Mouse (Mus musculus) midbrain, embryonic 13.5 days (tissue): ENCODE results near the gene Col25a1. TPM values are rescaled to one million over a fixed set of nuclear protein-coding genes. Genes with fewer than 3 reads are reported as not detected.

Experiments used
- ATAC-seq: fragments of 200-750 bp; cut with Nextera tagmentation; 2 replicates; pipeline ENCODE4 v1.8.0; 2017; ENCODE audit warnings: mild to moderate bottlenecking, moderate TSS enrichment, moderate library complexity
- H3K27ac ChIP-seq: fragments of 300-500 bp; sonication (generic); 2 replicates; pipeline ENCODE4 v1.5.1; 2015; ENCODE audit warnings: inconsistent platforms, mild to moderate bottlenecking, moderate library complexity
- H3K27me3 ChIP-seq: fragments of 300-500 bp; sonication (generic); 2 replicates; pipeline ENCODE4 v1.6.1; 2015; ENCODE audit warnings: mild to moderate bottlenecking, inconsistent platforms
- H3K36me3 ChIP-seq: fragments of 300-500 bp; sonication (generic); 2 replicates; pipeline ENCODE4 v1.6.1; 2015; ENCODE audit warnings: mild to moderate bottlenecking, inconsistent platforms
- H3K4me1 ChIP-seq: fragments of 300-500 bp; sonication (generic); replicated peaks from 2 replicates; pipeline ENCODE4 v1.6.1; 2015; ENCODE audit warnings: inconsistent platforms
- H3K4me2 ChIP-seq: fragments of 300-500 bp; sonication (generic); replicated peaks from 2 replicates; pipeline ENCODE4 v1.6.1; 2015; ENCODE audit warnings: moderate library complexity, mild to moderate bottlenecking, inconsistent platforms
- H3K4me3 ChIP-seq: fragments of 300-500 bp; sonication (generic); replicated peaks from 2 replicates; pipeline ENCODE4 v1.5.1; 2015; ENCODE audit warnings: mild to moderate bottlenecking, inconsistent platforms
- H3K9ac ChIP-seq: fragments of 300-500 bp; sonication (generic); replicated peaks from 2 replicates; pipeline ENCODE4 v1.6.1; 2015; ENCODE audit warnings: mild to moderate bottlenecking, inconsistent platforms
- H3K9me3 ChIP-seq: fragments of 300-500 bp; sonication (generic); 2 replicates; pipeline ENCODE4 v1.6.1; 2016; ENCODE audit warnings: mild to moderate bottlenecking, inconsistent platforms
- WGBS: fragments of 180-500 bp; shearing (Covaris S2); methylation state at CpG from one replicate; pipeline ENCODE4 v1.1.7; 2015; 5-methylcytosine and 5-hydroxymethylcytosine counted together
- polyA plus RNA-seq: library from polyadenylated mRNA; unstranded; fragments of >200 nt; fragmentation: Nextera tagmentation; extraction: Ambion mirVana; gene quantifications from 2 replicates; pipeline ENCODE4 v1.2.1, GENCODE M21; 2015

Col25a1 gene
- polyA plus RNA-seq, 1 experiment from 2014 or later = 11.2 TPM

DNA sequence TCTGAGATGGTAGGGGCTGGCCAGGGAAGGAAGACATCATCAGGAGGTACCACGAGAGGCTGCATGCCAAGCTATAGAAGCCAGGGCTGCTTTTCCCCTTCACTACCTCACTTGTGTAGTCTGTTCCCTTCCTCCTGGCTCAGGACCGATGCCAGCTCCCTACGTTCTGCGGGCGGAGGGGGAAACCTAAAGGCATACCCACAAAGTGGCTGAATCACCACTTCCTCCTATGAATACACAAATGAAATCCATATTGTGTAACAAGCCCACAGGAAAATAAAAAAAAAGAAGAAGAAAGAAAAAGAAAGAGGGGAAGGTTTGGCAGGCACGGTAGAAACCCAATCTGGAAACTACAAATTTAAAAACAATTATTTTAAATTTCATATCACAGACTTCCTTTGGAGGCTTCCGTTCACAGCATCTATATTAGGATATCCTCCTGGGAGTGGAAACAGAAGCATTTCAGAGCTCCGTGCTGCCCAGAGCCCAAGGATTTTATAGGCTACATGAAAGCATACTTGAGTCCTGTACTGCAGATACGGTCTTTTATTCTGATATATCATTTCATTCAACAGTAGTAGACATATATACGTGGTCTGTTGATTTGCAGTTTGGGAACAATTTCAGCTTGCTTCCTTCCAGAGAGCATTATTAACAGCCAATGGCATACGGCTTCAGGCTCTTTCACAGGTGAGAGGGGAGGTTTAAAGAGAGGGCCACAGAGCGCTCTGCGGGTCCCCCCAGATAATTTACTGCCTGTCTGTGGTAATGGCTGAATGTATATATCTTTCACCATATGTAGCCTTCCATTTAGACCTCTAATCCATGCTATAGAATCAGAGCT, 269.6 kb downstream of the Col25a1 start:
- Histone ChIP-seq H3K4me2 (no peak overlapping the region), H3K27me3 (no peaks in the 10 kb centered on the region), H3K9me3 (no peaks in the 10 kb centered on the region), H3K4me3 (no peak overlapping the region), H3K36me3 (no peaks in the 10 kb centered on the region), H3K27ac (no peak overlapping the region), H3K4me1 (peaks cover 15% of the 10 kb centered on the region), H3K9ac (no peak overlapping the region)
- ATAC-seq = no peak
- 71% methylated on average over 13 of the region's 13 CpGs for WGBS

GRCm38 (mm10) chr3:130401560-130401852, 270.2 kb downstream of the Col25a1 start:
- ATAC-seq = no peak
- Histone ChIP-seq H3K4me1 (peaks cover 15% of the 10 kb centered on the region), H3K9ac (no peak overlapping the region), H3K9me3 (no peaks in the 10 kb centered on the region), H3K4me2 (no peak overlapping the region), H3K4me3 (no peak overlapping the region), H3K36me3 (no peaks in the 10 kb centered on the region), H3K27ac (no peak overlapping the region), H3K27me3 (no peaks in the 10 kb centered on the region)
- WGBS = 36% methylated on average over 1 of the region's 1 CpGs

DNA sequence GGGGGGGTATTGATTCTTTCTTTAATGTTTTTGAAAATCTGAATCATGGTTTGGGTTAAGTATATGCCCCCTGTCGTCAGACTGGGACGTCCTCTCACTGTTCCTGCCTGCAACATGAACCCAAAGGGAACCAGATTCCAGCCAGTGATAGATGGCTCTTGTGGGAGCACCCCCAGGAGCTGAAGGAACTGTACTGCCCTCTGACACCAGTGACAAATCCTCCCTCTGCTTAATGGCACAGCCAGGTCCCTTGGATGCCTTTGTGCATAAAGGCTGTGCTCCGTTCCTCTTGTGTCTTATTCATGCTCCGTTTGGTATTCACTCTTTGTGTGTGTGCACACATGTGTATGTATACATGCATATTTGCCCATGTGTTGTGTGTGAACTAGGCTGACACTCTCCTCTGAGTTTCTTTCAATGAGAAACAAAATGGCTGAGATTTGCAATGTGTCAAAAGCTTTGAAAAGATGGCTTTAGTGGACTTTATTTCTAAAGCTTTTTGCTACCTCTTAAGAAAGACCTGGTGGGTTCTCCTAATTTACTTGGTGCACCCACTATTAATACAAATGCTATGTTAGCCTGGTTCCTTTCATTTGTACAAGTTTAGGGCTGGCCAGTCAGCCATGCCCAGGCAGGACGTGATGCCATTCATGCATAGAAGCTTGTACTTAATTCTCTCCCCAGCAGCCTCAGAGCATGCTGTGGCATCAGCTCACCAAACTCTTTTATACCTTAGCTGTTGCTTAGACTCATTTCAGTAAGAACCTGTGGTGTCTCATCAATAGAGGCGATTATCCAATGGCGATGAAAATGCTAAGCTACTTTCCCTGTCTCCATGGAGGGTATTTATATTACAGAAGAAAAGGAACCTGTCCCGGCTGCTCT, 273.5 kb downstream of the Col25a1 start:
- ATAC-seq = 0 out of 2 replicates have a peak, but pooled peaks have one; percentile 34
- WGBS = 25% methylated on average over 8 of the region's 8 CpGs
- H3K4me1 ChIP-seq = peaks cover 15% of the 10 kb centered on the region
- no peaks in the 10 kb centered on the region for H3K36me3 ChIP-seq
- H3K27ac ChIP-seq = no peak overlapping the region
- H3K27me3 ChIP-seq = no peaks in the 10 kb centered on the region
- H3K9ac ChIP-seq = no peak overlapping the region
- H3K4me2 ChIP-seq = no peak overlapping the region
- no peak overlapping the region for H3K4me3 ChIP-seq
- H3K9me3 ChIP-seq = no peaks in the 10 kb centered on the region

- H3K36me3 ChIP-seq = no peaks in the 10 kb centered on the region
- no peaks in the 10 kb centered on the region for H3K9me3 ChIP-seq
- H3K4me2 ChIP-seq = no peak overlapping the region
- no peaks in the 10 kb centered on the region for H3K27me3 ChIP-seq
- H3K4me1 ChIP-seq = peaks cover 5% of the 10 kb centered on the region
- no peak overlapping the region for H3K4me3 ChIP-seq
- H3K27ac ChIP-seq = no peak overlapping the region
- WGBS = 79% methylated on average over 6 of the region's 6 CpGs
- no peak for ATAC-seq
- H3K9ac ChIP-seq = no peak overlapping the region
These were observed 275.9 kb downstream of the Col25a1 start for GRCm38 (mm10) chr3:130407201-130407600.

DNA sequence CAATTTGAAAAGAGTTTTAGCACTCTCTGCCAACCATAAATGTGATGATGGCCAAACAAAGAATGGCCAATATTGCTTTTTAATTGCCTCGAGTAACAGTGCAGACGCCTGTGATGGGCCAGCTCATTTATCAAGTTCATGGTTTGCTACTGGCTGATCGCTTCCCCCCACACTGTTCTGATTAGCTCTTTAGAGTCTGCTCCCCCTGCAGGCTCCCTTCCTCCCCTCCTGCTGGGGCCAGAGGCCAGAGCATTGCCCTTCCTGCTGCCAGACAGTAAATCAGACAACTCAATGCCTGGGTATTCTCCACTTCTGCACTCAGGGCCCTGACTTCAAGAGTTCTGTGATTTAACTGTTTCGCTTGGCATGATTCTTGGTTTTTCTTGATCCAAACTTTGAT, 281.9 kb downstream of the Col25a1 start:
- H3K4me2 ChIP-seq = no peak overlapping the region
- H3K9me3 ChIP-seq = no peaks in the 10 kb centered on the region
- no peaks in the 10 kb centered on the region for H3K27me3 ChIP-seq
- H3K36me3 ChIP-seq = no peaks in the 10 kb centered on the region
- H3K4me3 ChIP-seq = no peak overlapping the region
- WGBS = 41% methylated on average over 4 of the region's 4 CpGs
- no peak overlapping the region for H3K27ac ChIP-seq
- H3K4me1 ChIP-seq = no peaks in the 10 kb centered on the region; the same call in 1 of the 2 replicates
- H3K9ac ChIP-seq = no peak overlapping the region
- no peak for ATAC-seq

DNA sequence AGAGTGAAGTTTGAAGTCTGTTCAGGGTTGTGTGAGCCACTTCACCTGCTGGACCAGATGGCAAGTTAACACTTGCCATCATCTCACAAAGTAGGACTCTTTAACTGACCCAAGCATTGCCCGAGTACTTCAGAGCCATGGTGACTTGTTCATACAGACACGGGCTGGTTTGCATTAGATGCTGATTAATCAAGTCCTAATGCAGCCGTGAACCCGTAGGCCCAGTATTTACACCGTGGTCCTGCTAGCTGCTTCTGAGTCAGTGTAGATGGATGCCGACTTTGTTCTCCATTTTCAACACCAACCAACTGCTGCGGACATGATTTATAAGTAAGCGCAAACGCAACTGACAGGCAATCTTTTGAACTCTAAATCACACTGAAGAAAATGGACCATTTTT, 287.6 kb downstream of the Col25a1 start:
- WGBS = 95% methylated on average over 9 of the region's 9 CpGs
- Histone ChIP-seq H3K4me3 (no peak overlapping the region), H3K36me3 (no peaks in the 10 kb centered on the region), H3K4me1 (no peaks in the 10 kb centered on the region), H3K9ac (no peak overlapping the region), H3K9me3 (no peaks in the 10 kb centered on the region), H3K27ac (no peak overlapping the region), H3K27me3 (no peaks in the 10 kb centered on the region), H3K4me2 (no peak overlapping the region)
- no peak for ATAC-seq

DNA sequence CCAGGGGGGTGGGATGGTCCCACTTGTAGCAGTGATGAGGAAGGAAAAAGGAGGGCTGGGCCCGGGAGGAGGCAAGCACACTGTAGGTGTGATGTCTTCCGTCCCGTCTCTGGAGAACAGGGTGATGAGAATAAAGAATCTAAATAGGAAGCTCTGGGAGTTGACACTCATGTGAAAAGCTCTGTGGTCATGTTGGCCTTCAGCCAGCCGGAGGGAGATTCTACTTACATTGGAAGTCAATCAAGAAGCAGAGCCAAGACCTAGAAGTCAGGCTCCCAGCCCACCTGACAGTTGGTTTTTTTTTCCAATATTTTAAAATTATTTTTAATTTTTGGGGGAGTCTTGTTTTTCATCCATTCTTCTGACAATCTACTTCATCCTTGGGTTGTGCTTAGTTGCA, 297.5 kb downstream of the Col25a1 start:
- Histone ChIP-seq H3K4me1 (no peaks in the 10 kb centered on the region), H3K27ac (no peak overlapping the region), H3K9me3 (no peaks in the 10 kb centered on the region), H3K4me2 (no peak overlapping the region), H3K9ac (no peak overlapping the region), H3K4me3 (no peak overlapping the region), H3K27me3 (no peaks in the 10 kb centered on the region), H3K36me3 (no peaks in the 10 kb centered on the region)
- 96% methylated on average over 4 of the region's 4 CpGs for WGBS
- ATAC-seq = no peak

- H3K36me3 ChIP-seq = no peaks in the 10 kb centered on the region
- no peak overlapping the region for H3K9ac ChIP-seq
- 92% methylated on average over 5 of the region's 5 CpGs for WGBS
- no peak overlapping the region for H3K4me3 ChIP-seq
- H3K4me1 ChIP-seq = no peaks in the 10 kb centered on the region
- no peak for ATAC-seq
- no peak overlapping the region for H3K27ac ChIP-seq
- no peaks in the 10 kb centered on the region for H3K27me3 ChIP-seq
- H3K4me2 ChIP-seq = no peak overlapping the region
- no peaks in the 10 kb centered on the region for H3K9me3 ChIP-seq
These were observed 298.8 kb downstream of the Col25a1 start for GRCm38 (mm10) chr3:130430052-130430451.

DNA sequence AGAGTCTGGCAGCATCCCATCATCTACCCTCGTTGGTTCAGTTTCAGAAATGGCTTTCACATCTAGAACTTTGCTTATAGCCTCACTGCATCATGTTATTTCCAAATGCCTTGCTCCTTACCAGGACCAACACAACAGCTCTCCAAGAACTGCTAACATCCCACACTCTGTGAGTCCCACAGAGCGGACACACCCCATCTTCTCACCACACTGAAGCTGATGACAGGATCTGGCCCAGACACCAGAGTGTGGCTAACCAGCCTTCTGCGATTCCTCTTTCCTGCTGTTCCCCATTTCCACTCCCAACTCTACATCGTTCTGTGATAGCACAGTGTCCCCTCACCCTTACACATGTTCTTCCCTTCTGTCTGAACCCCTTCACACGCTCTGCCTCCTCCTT, 301.5 kb downstream of the Col25a1 start:
- no peak overlapping the region for H3K27ac ChIP-seq
- H3K4me1 ChIP-seq = no peaks in the 10 kb centered on the region
- H3K9me3 ChIP-seq = no peaks in the 10 kb centered on the region
- ATAC-seq = no peak
- H3K27me3 ChIP-seq = no peaks in the 10 kb centered on the region
- no peak overlapping the region for H3K4me2 ChIP-seq
- H3K9ac ChIP-seq = no peak overlapping the region
- no peaks in the 10 kb centered on the region for H3K36me3 ChIP-seq
- H3K4me3 ChIP-seq = no peak overlapping the region
- 87% methylated on average over 5 of the region's 5 CpGs for WGBS

DNA sequence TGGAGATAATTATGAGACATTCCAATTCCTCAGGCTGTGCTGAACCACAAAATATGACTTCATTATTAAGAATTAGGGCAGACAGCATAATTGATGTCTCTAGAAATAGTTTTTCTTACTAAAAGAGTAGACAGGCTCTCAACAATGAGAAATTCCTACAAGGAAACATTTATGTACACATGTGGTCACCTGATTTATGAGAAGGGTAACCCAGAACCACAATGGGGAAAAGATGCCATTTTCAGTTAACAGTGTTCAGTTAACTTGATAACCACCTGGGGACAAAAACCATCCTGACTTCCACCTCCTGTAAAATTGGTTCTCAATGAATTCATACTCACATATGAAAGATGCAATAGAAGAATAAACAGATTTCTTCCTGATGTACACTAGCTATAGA, 305.7 kb downstream of the Col25a1 start:
- Histone ChIP-seq H3K4me2 (no peak overlapping the region), H3K9me3 (no peaks in the 10 kb centered on the region), H3K9ac (no peak overlapping the region), H3K27ac (no peak overlapping the region), H3K36me3 (no peaks in the 10 kb centered on the region), H3K27me3 (no peaks in the 10 kb centered on the region), H3K4me1 (no peaks in the 10 kb centered on the region), H3K4me3 (no peak overlapping the region)
- no peak for ATAC-seq

DNA sequence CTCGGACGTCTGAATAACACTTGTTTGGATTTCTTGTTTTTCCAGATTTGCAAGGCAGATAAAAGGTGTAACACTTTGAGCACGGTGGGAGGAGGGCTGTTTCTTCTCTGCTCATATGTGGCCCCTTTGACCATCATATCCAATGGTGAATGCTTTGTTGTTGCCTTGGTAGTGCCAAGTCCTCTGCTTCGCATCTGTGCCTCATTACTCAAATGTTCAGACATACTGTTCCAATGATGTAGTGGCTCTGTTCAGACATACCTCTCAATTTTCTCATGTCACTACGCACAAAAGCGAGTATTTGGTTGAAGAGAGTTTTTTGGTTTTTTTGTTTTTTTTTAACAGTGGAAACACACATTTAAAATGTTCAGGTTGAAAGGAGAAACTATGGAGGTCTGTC, 308.5 kb downstream of the Col25a1 start:
- H3K27me3 ChIP-seq = no peaks in the 10 kb centered on the region
- no peak overlapping the region for H3K27ac ChIP-seq
- 91% methylated on average over 6 of the region's 6 CpGs for WGBS
- H3K4me1 ChIP-seq = peaks cover 7% of the 10 kb centered on the region; the same call in 1 of the 2 replicates
- no peak overlapping the region for H3K4me2 ChIP-seq
- no peak overlapping the region for H3K9ac ChIP-seq
- no peak for ATAC-seq
- no peaks in the 10 kb centered on the region for H3K9me3 ChIP-seq
- no peak overlapping the region for H3K4me3 ChIP-seq
- H3K36me3 ChIP-seq = no peaks in the 10 kb centered on the region

DNA sequence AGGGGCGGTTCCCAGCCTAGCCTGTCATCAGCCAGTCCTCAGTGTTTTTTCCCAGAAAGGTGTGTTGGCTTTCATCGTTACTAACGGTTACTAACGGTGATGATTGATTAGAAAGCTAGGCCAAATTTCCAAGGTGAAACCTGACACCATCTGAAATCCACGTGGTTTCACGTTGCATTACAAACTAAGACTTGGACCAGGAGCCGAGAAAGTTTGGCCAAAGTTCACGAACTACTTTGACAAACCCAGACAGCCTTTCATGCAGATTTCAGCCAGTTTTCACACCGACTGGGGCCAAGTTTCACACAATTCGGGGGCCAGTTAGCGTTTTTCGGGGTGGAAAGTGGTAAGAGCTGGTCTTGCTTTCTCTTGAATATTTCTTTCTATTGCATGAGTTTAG, 309.4 kb downstream of the Col25a1 start:
- WGBS = 83% methylated on average over 12 of the region's 12 CpGs
- no peak overlapping the region for H3K4me3 ChIP-seq

More for the DNA sequence above, 309.4 kb downstream of the Col25a1 start:
- Histone ChIP-seq H3K9ac (no peak overlapping the region), H3K4me1 (peaks cover 7% of the 10 kb centered on the region; the same call in 1 of the 2 replicates), H3K27me3 (no peaks in the 10 kb centered on the region), H3K36me3 (no peaks in the 10 kb centered on the region), H3K27ac (no peak overlapping the region), H3K9me3 (no peaks in the 10 kb centered on the region), H3K4me2 (no peak overlapping the region)
- no peak for ATAC-seq
